Mouse (Mus musculus) gastrocnemius, postnatal 25 days (tissue): ENCODE results near the gene Gm20696. TPM values are rescaled to one million over a fixed set of nuclear protein-coding genes. Genes with fewer than 3 reads are reported as not detected.

Experiments
- DNase-seq: peaks from one replicate; pipeline ENCODE4 v3.0.0; 2022
- total RNA-seq, 2 experiments: library from RNA; stranded (reverse); gene quantifications; 1 replicate in 1 of 2; 2 replicates in 1 of 2; pipeline ENCODE4 v1.2.3; 2021

The Gm20696 gene
- total RNA-seq, 2 experiments from 2014 or later = 1.6 to 2.0 TPM

GRCm38 (mm10) chr6:99439214-99439877, 227.3 kb downstream of the Gm20696 start:
- DNase-seq = no peak

- DNase-seq = no peak
Observed at GRCm38 (mm10) chr6:99436371-99436770, 230.2 kb downstream of the Gm20696 start.

- no peak for DNase-seq
Observed at GRCm38 (mm10) chr6:99435140-99435539, 231.5 kb downstream of the Gm20696 start.

- no peak for DNase-seq
Observed at GRCm38 (mm10) chr6:99433006-99433405, 233.6 kb downstream of the Gm20696 start.

- no peak for DNase-seq
Observed at GRCm38 (mm10) chr6:99431941-99432340, 234.7 kb downstream of the Gm20696 start.

- no peak for DNase-seq
Observed at GRCm38 (mm10) chr6:99430560-99430959, 236.0 kb downstream of the Gm20696 start.

GRCm38 (mm10) chr6:99429378-99430131, 237.0 kb downstream of the Gm20696 start:
- no peak for DNase-seq

GRCm38 (mm10) chr6:99428961-99429360, 237.6 kb downstream of the Gm20696 start:
- DNase-seq = no peak

GRCm38 (mm10) chr6:99427301-99427700, 239.3 kb downstream of the Gm20696 start:
- no peak for DNase-seq

- no peak for DNase-seq
Observed at GRCm38 (mm10) chr6:99425044-99425443, 241.6 kb downstream of the Gm20696 start.

- no peak for DNase-seq
Observed at GRCm38 (mm10) chr6:99420666-99421065, 245.9 kb downstream of the Gm20696 start.

GRCm38 (mm10) chr6:99412598-99412997, 254.0 kb downstream of the Gm20696 start:
- DNase-seq = no peak

- DNase-seq = no peak
Observed at GRCm38 (mm10) chr6:99409602-99410001, 257.0 kb downstream of the Gm20696 start.

- no peak for DNase-seq
Observed at GRCm38 (mm10) chr6:99408880-99409279, 257.7 kb downstream of the Gm20696 start.

- no peak for DNase-seq
Observed at GRCm38 (mm10) chr6:99403755-99404390, 262.7 kb downstream of the Gm20696 start.

GRCm38 (mm10) chr6:99402941-99403340, 263.7 kb downstream of the Gm20696 start:
- no peak for DNase-seq

- no peak for DNase-seq
Observed at GRCm38 (mm10) chr6:99402370-99402769, 264.2 kb downstream of the Gm20696 start.

GRCm38 (mm10) chr6:99401801-99402200, 264.8 kb downstream of the Gm20696 start:
- no peak for DNase-seq

GRCm38 (mm10) chr6:99401211-99401610, 265.4 kb downstream of the Gm20696 start:
- no peak for DNase-seq

GRCm38 (mm10) chr6:99395745-99396144, 270.9 kb downstream of the Gm20696 start:
- DNase-seq = no peak

- no peak for DNase-seq
Observed at GRCm38 (mm10) chr6:99394801-99395200, 271.8 kb downstream of the Gm20696 start.

GRCm38 (mm10) chr6:99392484-99392883, 274.1 kb downstream of the Gm20696 start:
- DNase-seq = no peak
